Mouse (Mus musculus) stomach, embryonic 14.5 days (tissue): Measurements from ENCODE around the gene Ajm1. TPM values are rescaled to one million over a fixed set of nuclear protein-coding genes. Genes with fewer than 3 reads are reported as not detected.

Source experiments
- ATAC-seq: fragments of 200-750 bp; cut with Nextera tagmentation; 2 replicates; pipeline ENCODE4 v1.8.0; 2017; ENCODE audit warnings: low read depth, moderate TSS enrichment; ENCODE audit not compliant: insufficient number of reproducible peaks, insufficient read depth, low FRiP score
- H3K27ac ChIP-seq: fragments of 300-500 bp; sonication (generic); 2 replicates; pipeline ENCODE4 v1.5.1; 2014; ENCODE audit warnings: mild to moderate bottlenecking, low read length, moderate library complexity, mixed read lengths
- H3K27me3 ChIP-seq: fragments of 300-500 bp; sonication (generic); 2 replicates; pipeline ENCODE4 v1.6.1; 2014; ENCODE audit warnings: low read length, control low read depth, mixed read lengths; ENCODE audit not compliant: control insufficient read depth, insufficient read depth
- H3K36me3 ChIP-seq: fragments of 300-500 bp; sonication (generic); 2 replicates; pipeline ENCODE4 v1.6.1; 2014; ENCODE audit warnings: mild to moderate bottlenecking, control low read depth, low read length, moderate library complexity, mixed read lengths; ENCODE audit not compliant: control insufficient read depth, insufficient read depth
- H3K4me1 ChIP-seq: fragments of 300-500 bp; sonication (generic); 2 replicates; pipeline ENCODE4 v1.6.1; 2014; ENCODE audit warnings: low read length, control low read depth, mixed read lengths; ENCODE audit not compliant: control insufficient read depth, insufficient read depth
- H3K4me2 ChIP-seq: fragments of 300-500 bp; sonication (generic); replicated peaks from 2 replicates; pipeline ENCODE4 v1.6.1; 2014; ENCODE audit warnings: low read depth, low read length, control low read depth
- H3K4me3 ChIP-seq: fragments of 300-500 bp; sonication (generic); 2 replicates; pipeline ENCODE4 v1.5.1; 2014; ENCODE audit warnings: low read depth, low read length, control low read depth
- H3K9ac ChIP-seq: fragments of 300-500 bp; sonication (generic); replicated peaks from 2 replicates; pipeline ENCODE4 v1.6.1; 2014; ENCODE audit warnings: low read depth, mild to moderate bottlenecking, control low read depth, low read length, moderate library complexity, mixed read lengths
- H3K9me3 ChIP-seq: fragments of 300-500 bp; sonication (generic); 2 replicates; pipeline ENCODE4 v1.6.1; 2016; ENCODE audit warnings: low read depth, low read length, control low read depth; ENCODE audit not compliant: control insufficient read depth
- WGBS: fragments of 180-500 bp; shearing (Covaris S2); extraction: QIAGEN DNeasy Blood & Tissue Kit; methylation state at CpG from one replicate; pipeline ENCODE4 v1.1.7; 2014; 5-methylcytosine and 5-hydroxymethylcytosine counted together
- polyA plus RNA-seq: library from polyadenylated mRNA; unstranded; fragments of >200 nt; fragmentation: Nextera tagmentation; extraction: Ambion mirVana; gene quantifications from 2 replicates; pipeline ENCODE4 v1.2.1, GENCODE M21; 2014

Ajm1 gene
- polyA plus RNA-seq: 0.70 and 1.3 TPM in 2 replicates

DNA sequence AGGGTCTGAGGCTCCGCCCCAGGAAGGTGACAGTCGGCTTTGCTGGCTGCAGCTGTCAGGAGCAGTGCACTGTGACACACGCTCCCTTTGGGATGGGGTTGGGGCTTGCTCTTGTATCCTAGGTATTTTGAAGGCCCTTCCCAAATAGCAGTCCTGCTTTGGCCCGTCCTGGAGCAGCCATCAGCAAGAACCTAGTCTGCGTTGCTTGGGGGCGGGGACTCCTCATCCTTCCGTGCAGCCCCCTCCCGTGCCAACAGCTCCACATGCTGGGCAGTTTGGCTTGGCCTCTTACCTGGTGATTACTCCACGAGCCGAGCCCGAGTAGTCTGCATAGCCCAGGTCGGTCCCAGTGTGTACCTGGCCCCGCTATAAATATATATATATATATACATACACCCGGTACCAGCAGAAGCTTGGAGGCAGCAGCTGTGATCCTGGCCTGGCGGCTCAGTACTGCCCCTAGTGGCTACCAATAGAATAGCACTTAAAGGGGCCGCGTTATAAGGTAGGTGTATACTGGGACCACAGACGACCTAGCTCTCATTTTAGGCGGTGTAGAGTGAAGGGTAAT, at the start of gene Ajm1:
Gene Ajm1 (minus strand): TSS at position 464 of the 571 bp plus-strand sequence.
- peak within 1 kb of the TSS; percentile 54 for H3K4me2 ChIP-seq
- peak within 1 kb of the TSS; percentile 25 for H3K4me3 ChIP-seq
- WGBS: 5% methylated on average over 19 of the region's 19 CpGs
- H3K36me3 ChIP-seq: peaks cover 31% of the 10 kb centered on the region
- H3K9ac ChIP-seq: 0 out of 2 replicates have a peak within 1 kb of the TSS, but pooled peaks have one; percentile 2
- ATAC-seq: peak; percentile 53
- H3K4me1 ChIP-seq: peaks cover 36% of the 10 kb centered on the region
- H3K27ac ChIP-seq: no peak within 1 kb of the TSS; the same call in 1 of the 2 replicates
- no peaks in the 10 kb centered on the region for H3K9me3 ChIP-seq
- peaks cover 35% of the 10 kb centered on the region for H3K27me3 ChIP-seq

DNA sequence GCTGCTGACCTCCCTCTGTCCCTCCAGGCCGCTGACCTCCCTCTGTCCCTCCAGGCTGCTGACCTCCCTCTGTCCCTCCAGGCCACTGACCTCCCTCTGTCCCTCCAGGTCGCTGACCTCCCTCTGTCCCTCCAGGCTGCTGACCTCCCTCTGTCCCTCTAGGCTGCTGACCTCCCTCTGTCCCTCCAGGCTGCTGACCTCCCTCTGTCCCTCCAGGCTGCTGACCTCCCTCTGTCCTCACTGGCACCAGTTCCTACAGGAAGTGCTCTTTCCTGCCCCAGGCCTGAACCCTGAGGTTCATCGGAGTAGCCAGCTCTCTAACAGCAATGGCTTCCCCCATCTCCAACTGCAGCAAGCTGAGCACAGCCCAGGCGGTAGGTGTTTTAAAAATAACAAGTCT, 47.2 kb upstream of the Ajm1 start:
- H3K9ac ChIP-seq: no peak overlapping the region
- no peak overlapping the region for H3K27ac ChIP-seq
- H3K4me2 ChIP-seq: no peak overlapping the region
- H3K36me3 ChIP-seq: no peaks in the 10 kb centered on the region
- H3K4me1 ChIP-seq: no peaks in the 10 kb centered on the region
- H3K9me3 ChIP-seq: no peaks in the 10 kb centered on the region
- H3K4me3 ChIP-seq: no peak overlapping the region
- 47% methylated on average over 4 of the region's 4 CpGs for WGBS
- H3K27me3 ChIP-seq: no peaks in the 10 kb centered on the region
- no peak for ATAC-seq

DNA sequence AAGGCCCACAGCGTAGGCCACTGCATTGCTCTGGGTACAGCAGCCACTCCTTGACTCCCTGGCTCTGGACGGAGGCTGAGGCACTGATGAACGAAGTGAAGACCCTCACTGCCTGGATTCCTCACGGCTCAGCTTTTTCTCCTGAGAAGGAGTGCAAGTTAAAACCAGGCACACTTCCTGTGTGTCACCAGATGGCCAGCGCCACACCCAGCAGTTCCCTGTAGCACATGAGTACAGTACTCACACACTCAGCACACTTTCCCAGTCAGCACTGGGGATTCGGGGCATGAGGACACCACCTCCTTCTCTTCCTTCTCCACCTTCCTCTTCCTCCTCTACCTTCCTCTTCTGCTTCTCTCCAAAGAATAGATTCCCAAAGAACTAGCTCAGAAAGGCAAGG, 46.3 kb upstream of the Ajm1 start, which contains the start of gene Fcna:
Gene Fcna (minus strand): TSS at position 220 of the 400 bp plus-strand sequence.
- no peak for ATAC-seq
- Histone ChIP-seq H3K9me3 (no peaks in the 10 kb centered on the region), H3K36me3 (no peaks in the 10 kb centered on the region), H3K4me3 (no peak within 1 kb of the TSS), H3K9ac (no peak within 1 kb of the TSS), H3K4me1 (no peaks in the 10 kb centered on the region), H3K27ac (no peak within 1 kb of the TSS), H3K27me3 (no peaks in the 10 kb centered on the region), H3K4me2 (no peak within 1 kb of the TSS)
- WGBS: 83% methylated on average over 6 of the region's 6 CpGs

DNA sequence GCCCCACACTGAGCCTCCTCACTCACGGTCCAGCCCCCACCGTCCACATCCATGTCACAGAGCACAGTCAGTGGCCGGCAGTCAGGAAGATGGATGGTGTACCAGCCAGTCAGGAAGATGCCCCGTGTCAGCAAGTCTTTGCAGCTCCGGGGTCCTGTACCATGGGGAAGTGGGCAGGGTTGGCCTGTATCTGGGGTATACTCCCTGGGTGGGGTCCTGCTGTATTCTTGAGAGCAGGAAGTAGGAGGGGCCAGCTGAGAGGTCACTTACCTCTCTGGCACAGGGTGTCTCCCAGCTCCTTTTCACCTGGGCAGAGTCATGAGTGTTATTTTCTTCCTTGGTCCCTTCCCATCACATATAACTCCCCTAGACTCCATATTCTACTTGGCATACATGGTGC, 44.4 kb upstream of the Ajm1 start:
- Histone ChIP-seq H3K36me3 (no peaks in the 10 kb centered on the region), H3K4me3 (no peak overlapping the region), H3K9ac (no peak overlapping the region), H3K4me2 (no peak overlapping the region), H3K27me3 (no peaks in the 10 kb centered on the region), H3K27ac (no peak overlapping the region), H3K9me3 (no peaks in the 10 kb centered on the region), H3K4me1 (peaks cover 3% of the 10 kb centered on the region; the same call in 1 of the 2 replicates)
- ATAC-seq: no peak
- 41% methylated on average over 5 of the region's 5 CpGs for WGBS

DNA sequence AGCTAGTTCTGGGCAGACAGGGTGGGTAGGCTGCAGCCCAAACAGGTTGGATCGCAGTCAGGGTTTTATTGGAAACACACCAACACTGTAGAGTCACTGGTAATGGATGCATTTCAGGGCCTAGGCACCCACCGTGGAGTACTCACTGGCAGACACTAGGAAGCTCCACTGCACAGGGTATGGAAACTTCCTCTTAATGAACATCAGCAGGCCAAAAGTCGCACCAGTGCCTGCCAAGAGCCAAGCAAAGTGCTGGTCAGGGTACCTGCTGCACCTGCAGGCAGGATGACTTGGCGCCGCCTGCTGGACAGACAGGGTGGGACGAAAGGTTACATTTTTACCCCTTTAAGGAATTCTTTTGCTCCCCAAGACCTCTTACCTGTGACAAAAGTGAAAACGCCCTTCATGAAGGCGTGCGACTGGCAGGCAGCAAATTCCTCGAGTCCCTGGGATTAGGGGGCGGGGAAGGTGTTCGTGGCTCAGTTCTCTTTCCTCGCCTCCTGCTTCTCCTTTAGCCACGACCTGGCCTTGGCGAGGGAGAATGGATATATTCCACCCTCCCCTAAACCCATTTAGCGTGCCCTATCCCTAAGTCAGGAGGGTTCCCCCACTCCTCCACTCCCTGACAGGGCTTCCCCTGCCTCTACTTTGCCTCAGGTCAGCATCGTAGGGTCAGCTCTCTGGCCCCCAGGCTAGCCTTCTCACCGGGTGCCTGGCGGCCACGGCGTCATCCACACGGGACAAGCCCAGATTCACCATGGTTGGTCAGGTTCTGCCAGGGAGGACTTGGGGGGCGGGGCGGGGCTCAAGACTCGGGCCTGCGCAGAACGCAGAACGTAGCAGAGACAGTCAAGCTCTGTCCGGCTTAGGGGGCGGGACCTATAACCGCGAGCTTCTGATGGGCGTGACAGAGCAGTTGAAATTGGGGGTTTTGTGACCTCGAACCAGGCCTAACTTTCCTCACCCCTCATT, 40.0 kb upstream of the Ajm1 start, which contains the start of gene Tmem141:
Gene Tmem141 (minus strand): TSS at position 777 of the 972 bp plus-strand sequence.
- Histone ChIP-seq H3K36me3 (no peaks in the 10 kb centered on the region), H3K4me2 (peak within 1 kb of the TSS; percentile 76), H3K9me3 (no peaks in the 10 kb centered on the region), H3K27me3 (peaks cover 12% of the 10 kb centered on the region; the same call in 1 of the 2 replicates), H3K4me3 (peak within 1 kb of the TSS; percentile 48), H3K4me1 (peaks cover 4% of the 10 kb centered on the region; the same call in 1 of the 2 replicates), H3K27ac (peak within 1 kb of the TSS; percentile 39; the same call in 1 of the 2 replicates), H3K9ac (peak within 1 kb of the TSS; percentile 36; the same call in 1 of the 2 replicates)
- ATAC-seq: peak; percentile 91
- 5% methylated on average over 34 of the region's 34 CpGs for WGBS

DNA sequence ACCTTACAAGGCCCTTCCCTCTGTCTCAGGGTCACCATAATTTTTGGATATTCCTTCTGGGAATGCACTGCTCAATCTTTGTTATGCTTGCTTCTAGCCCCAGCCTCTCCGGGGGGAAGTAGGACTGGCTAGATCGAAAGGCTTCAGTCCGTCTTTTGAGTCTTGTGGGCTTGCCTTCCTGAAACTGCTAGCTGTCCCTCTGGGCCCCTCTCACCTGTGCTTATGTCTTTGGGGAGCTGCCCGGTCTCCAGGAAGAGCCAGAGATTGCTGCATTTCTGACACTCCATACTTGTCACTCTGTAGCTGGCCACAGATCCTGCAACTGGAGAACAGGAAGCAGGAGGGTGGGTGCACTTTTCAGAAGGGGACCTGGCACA, 39.3 kb upstream of the Ajm1 start:
- no peak overlapping the region for H3K9ac ChIP-seq
- H3K4me2 ChIP-seq: peak overlapping the region; percentile 76; the same call in 1 of the 2 replicates
- H3K4me3 ChIP-seq: no peak overlapping the region
- ATAC-seq: no peak
- no peak overlapping the region for H3K27ac ChIP-seq
- 81% methylated on average over 4 of the region's 4 CpGs for WGBS
- no peaks in the 10 kb centered on the region for H3K9me3 ChIP-seq
- H3K36me3 ChIP-seq: no peaks in the 10 kb centered on the region
- H3K4me1 ChIP-seq: peaks cover 10% of the 10 kb centered on the region; the same call in 1 of the 2 replicates
- peaks cover 18% of the 10 kb centered on the region; the same call in 1 of the 2 replicates for H3K27me3 ChIP-seq

DNA sequence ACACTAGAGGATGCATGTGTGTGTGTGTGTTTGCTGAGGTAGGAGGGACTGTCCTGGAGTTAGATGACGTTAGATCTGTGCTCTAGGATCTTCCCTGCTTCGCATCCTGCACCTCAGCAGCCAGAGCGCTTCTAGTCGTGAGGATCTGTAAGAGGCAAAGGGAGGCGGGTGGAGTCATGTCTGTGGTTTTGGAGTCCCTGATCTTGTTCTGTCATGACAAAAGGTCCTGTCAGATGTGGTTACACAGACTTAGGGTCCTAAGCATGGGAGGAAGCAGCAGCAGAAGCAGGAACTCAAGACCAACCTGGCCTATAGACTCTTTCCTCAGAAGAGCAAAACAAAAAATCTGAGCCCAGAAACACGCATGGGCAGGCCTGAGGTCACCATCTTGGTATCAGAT, 38.8 kb upstream of the Ajm1 start:
- H3K9me3 ChIP-seq: no peaks in the 10 kb centered on the region
- no peak overlapping the region for H3K4me2 ChIP-seq
- no peak overlapping the region for H3K27ac ChIP-seq
- no peak for ATAC-seq
- peaks cover 22% of the 10 kb centered on the region; the same call in 1 of the 2 replicates for H3K27me3 ChIP-seq
- H3K36me3 ChIP-seq: no peaks in the 10 kb centered on the region
- no peak overlapping the region for H3K9ac ChIP-seq
- peaks cover 10% of the 10 kb centered on the region; the same call in 1 of the 2 replicates for H3K4me1 ChIP-seq
- WGBS: 72% methylated on average over 6 of the region's 6 CpGs
- H3K4me3 ChIP-seq: no peak overlapping the region

DNA sequence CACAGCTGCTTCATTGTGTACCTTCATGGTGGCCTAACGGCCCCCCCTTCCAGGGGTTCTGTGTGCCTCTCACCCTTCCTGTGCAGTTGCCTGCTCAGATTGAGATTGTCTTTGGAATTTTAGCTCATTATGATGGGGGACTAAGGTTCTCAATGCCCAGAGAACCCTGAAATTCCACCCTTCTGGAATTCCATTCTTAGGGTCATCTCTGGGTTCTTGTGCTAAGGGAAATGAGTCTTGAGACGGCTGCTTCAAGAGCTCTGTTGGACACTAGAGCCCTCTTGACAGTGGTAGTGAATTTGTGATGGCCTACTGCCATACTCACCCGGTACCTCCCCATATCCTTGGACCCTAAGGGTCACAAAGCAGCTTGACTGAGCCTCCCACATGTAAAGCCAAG, 36.0 kb upstream of the Ajm1 start, which contains the start of gene Ccdc183:
Gene Ccdc183 (minus strand): TSS at position 101 of the 400 bp plus-strand sequence.
- Histone ChIP-seq H3K9ac (no peak within 1 kb of the TSS), H3K4me3 (peak within 1 kb of the TSS; percentile 11; the same call in 1 of the 2 replicates), H3K4me2 (no peak within 1 kb of the TSS), H3K27me3 (peaks cover 22% of the 10 kb centered on the region; the same call in 1 of the 2 replicates), H3K36me3 (no peaks in the 10 kb centered on the region), H3K9me3 (no peaks in the 10 kb centered on the region), H3K27ac (no peak within 1 kb of the TSS), H3K4me1 (peaks cover 10% of the 10 kb centered on the region; the same call in 1 of the 2 replicates)
- no peak for ATAC-seq
- 73% methylated on average over 3 of the region's 3 CpGs for WGBS
